Comparison of ENCODE assay signal across 12 mouse cellular contexts in the genomic region with DNA sequence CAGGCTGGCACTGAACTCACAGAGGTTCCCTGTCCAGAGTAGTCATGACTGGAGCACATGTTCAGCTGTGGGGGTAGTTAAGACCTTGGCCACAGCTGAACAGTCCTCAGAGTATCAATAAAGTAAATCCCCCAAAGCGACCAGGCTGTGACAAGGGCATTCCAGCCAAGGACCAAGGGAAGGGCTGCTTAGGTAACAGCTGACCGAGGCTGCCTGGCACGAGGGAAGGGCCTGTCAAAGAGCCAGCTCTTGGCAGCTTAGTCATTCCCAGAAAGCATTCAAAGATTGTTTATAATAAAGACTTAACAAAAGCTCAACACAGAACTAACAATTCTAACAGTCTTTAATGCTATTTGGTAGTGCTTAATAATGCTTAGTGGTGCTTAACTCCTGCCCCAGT. TPM values are rescaled to one million over a fixed set of nuclear protein-coding genes. Genes with fewer than 3 reads are reported as not detected.
DNase-seq lines count a peak whose midpoint lies in the region; ATAC-seq and TF ChIP-seq lines count a peak whose summit lies in the region.
"Had no signal": no experiment of that assay in that cellular context is flagged by ENCODE, and none has a peak within 500 bp of the region (broad histone marks: within the 10 kb centered on the region; RNA-seq: fewer than 3 reads in every experiment).

No protein-coding gene starts in this region.

- no peak overlapping the region for H3K9ac ChIP-seq in forebrain, postnatal 0 days
- H3K9ac ChIP-seq in forebrain, embryonic 16.5 days (replicated peaks; ENCODE audit: low read depth, low read length): no peak overlapping the region
- H3K9ac ChIP-seq: neural tube, embryonic 13.5 days had no signal

- H3K4me2 ChIP-seq in forebrain, postnatal 0 days (ENCODE audit: low read depth): no peak overlapping the region
- no peak overlapping the region for H3K4me2 ChIP-seq in forebrain, embryonic 16.5 days (ENCODE audit: low read length)
- H3K4me2 ChIP-seq: neural tube, embryonic 13.5 days had no signal

- peak; percentile 47 for ATAC-seq in forebrain, postnatal 0 days
- no peak for ATAC-seq in forebrain, embryonic 16.5 days

- DNase-seq in forebrain, postnatal 0 days: no peak
- DNase-seq in ovary, adult 18-20 months (ENCODE audit: low spot score): peak; percentile 39
- DNase-seq in ovary, postnatal 10 days (ENCODE audit: low spot score): no peak
- DNase-seq in lung, adult 2 months: peak; percentile 65
- no peak for DNase-seq in layer of hippocampus, postnatal 14 days (ENCODE audit: low spot score in 2 of 2)
- DNase-seq in embryo, embryonic 10 days (ENCODE audit: low spot score): no peak
- DNase-seq in liver: no peak
- DNase-seq: cerebellum, adult 18-20 months; gastrocnemius, postnatal 36 days had no signal

- 41% methylated on average over 3 of the region's 3 CpGs for WGBS in forebrain, postnatal 0 days
- 63% methylated on average over 3 of the region's 3 CpGs for WGBS in forebrain, embryonic 16.5 days
- 24% methylated on average over 3 of the region's 3 CpGs for WGBS in lung, adult 2 months

- no peak for TF ChIP-seq POLR2A in lung, adult 2 months (IDR thresholded peaks at IDR 0.05; ENCODE audit: borderline replicate concordance, extremely low read depth, low read depth, low read length)

- H3K36me3 ChIP-seq in forebrain, postnatal 0 days (ENCODE audit: insufficient read depth): no peaks in the 10 kb centered on the region
- no peaks in the 10 kb centered on the region for H3K36me3 ChIP-seq in forebrain, embryonic 16.5 days (ENCODE audit: control insufficient read depth, insufficient read depth)
- H3K36me3 ChIP-seq: neural tube, embryonic 13.5 days had no signal

- H3K4me1 ChIP-seq in forebrain, postnatal 0 days (ENCODE audit: insufficient read depth): no peaks in the 10 kb centered on the region
- peaks cover 4% of the 10 kb centered on the region for H3K4me1 ChIP-seq in forebrain, embryonic 16.5 days (replicated peaks; ENCODE audit: control insufficient read depth, insufficient read depth, low read length)
- H3K4me1 ChIP-seq in lung, adult 2 months (ENCODE audit: control insufficient read depth, insufficient read depth, low read length): no peaks in the 10 kb centered on the region
- H3K4me1 ChIP-seq: megakaryocyte, embryonic 14.5 days had no signal

- no peaks in the 10 kb centered on the region for H3K9me3 ChIP-seq in forebrain, postnatal 0 days (ENCODE audit: low read length)
- H3K9me3 ChIP-seq in forebrain, embryonic 16.5 days (ENCODE audit: control insufficient read depth, low read length): no peaks in the 10 kb centered on the region
- H3K9me3 ChIP-seq: megakaryocyte, embryonic 14.5 days; neural tube, embryonic 13.5 days had no signal

- H3K27ac ChIP-seq in forebrain, postnatal 0 days (ENCODE audit: low read depth, low read length): no peak overlapping the region
- H3K27ac ChIP-seq in forebrain, embryonic 16.5 days (ENCODE audit: low read length): no peak overlapping the region
- H3K27ac ChIP-seq: neural tube, embryonic 13.5 days had no signal

- H3K4me3 ChIP-seq in forebrain, postnatal 0 days (ENCODE audit: low read depth, low read length): no peak overlapping the region
- H3K4me3 ChIP-seq in forebrain, embryonic 16.5 days (replicated peaks; ENCODE audit: low read length): no peak overlapping the region
- no peak overlapping the region for H3K4me3 ChIP-seq in lung, adult 2 months (replicated peaks; ENCODE audit: extremely low read depth, low read depth, low read length)
- H3K4me3 ChIP-seq: megakaryocyte, embryonic 14.5 days; neural tube, embryonic 13.5 days had no signal

- no peak for TF ChIP-seq CTCF in forebrain, postnatal 0 days (IDR thresholded peaks at IDR 0.05; ENCODE audit: low read depth)
- TF ChIP-seq CTCF in lung, adult 2 months (IDR thresholded peaks at IDR 0.05; ENCODE audit: insufficient read depth, low read length): no peak

- H3K27me3 ChIP-seq in forebrain, postnatal 0 days (ENCODE audit: insufficient read depth, low read length): no peaks in the 10 kb centered on the region
- H3K27me3 ChIP-seq in forebrain, embryonic 16.5 days (replicated peaks; ENCODE audit: control insufficient read depth, insufficient read depth, low read length): no peaks in the 10 kb centered on the region; the same call in 1 of the 2 replicates
- H3K27me3 ChIP-seq: neural tube, embryonic 13.5 days had no signal

RNA-seq across cellular contexts. Expression of a gene that starts 22.7 kb away (rescaled TPM):
- 36.7 and 39.2 TPM in 2 replicates for total RNA-seq in forebrain, postnatal 0 days (2014; rRNA removed)
- polyA plus RNA-seq in forebrain, postnatal 0 days (2015; fragmentation: Nextera tagmentation; extraction: Ambion mirVana): 32.5 and 38.0 TPM in 2 replicates
- 59.2 and 61.3 TPM in 2 replicates for polyA plus RNA-seq in forebrain, embryonic 16.5 days (2015; fragmentation: Nextera tagmentation; extraction: Ambion mirVana)
- polyA plus RNA-seq in lung, adult 2 months (2012; rRNA removed): 1.7 and 2.7 TPM in 2 replicates
- total RNA-seq in layer of hippocampus, postnatal 14 days (2021): 10 to 100 TPM; 15.6 to 16.1 TPM

Comparison
In these comparisons a context has a peak if more than half of its experiments do, and no peak if none do; other contexts are left out.
1. DNase-seq: peak in ovary, adult 18-20 months (single experiment) and lung, adult 2 months (single experiment); none in forebrain, postnatal 0 days (single experiment), ovary, postnatal 10 days (single experiment), layer of hippocampus, postnatal 14 days (0 of 2), embryo, embryonic 10 days (single experiment) and liver (single experiment).